Mouse (Mus musculus): ENCODE results near the gene Sprn. TPM values are rescaled to one million over a fixed set of nuclear protein-coding genes. Genes with fewer than 3 reads are reported as not detected.

The Sprn gene
- polyA plus RNA-seq, 2 experiments from 2014 or later: not detected

Other genes starting within 250 kb of the Sprn start
- 1 to 10 TPM; 3.7 to 6.1 TPM for gene Utf1, start 211.1 kb downstream of the Sprn start, polyA plus RNA-seq (2017; shearing (Covaris generic))
- 1 to 10 TPM in 1 of 2 experiments, under 1 TPM in 1; 0.46 to 1.6 TPM for gene 6430531B16Rik, start 176.1 kb downstream of the Sprn start, polyA plus RNA-seq (2017; shearing (Covaris generic))
- 10 to 100 TPM; 14.0 to 17.8 TPM for gene Adam8, start 162.3 kb downstream of the Sprn start, polyA plus RNA-seq (2017; shearing (Covaris generic))
- gene Zfp511, start 118.5 kb downstream of the Sprn start, polyA plus RNA-seq (2017; shearing (Covaris generic)): 10 to 100 TPM; 28.8 to 33.0 TPM
- 10 to 100 TPM; 29.2 to 52.0 TPM for gene Tubgcp2, start 118.2 kb downstream of the Sprn start, polyA plus RNA-seq (2017; shearing (Covaris generic))
- gene Msx3, start 105.8 kb downstream of the Sprn start, polyA plus RNA-seq (2017; shearing (Covaris generic)): under 1 TPM in 1 of 2 experiments, not detected in 1; 0.20 TPM
- not detected for gene Caly, start 72.3 kb downstream of the Sprn start, polyA plus RNA-seq (2017; shearing (Covaris generic))
- not detected for gene Prap1, start 61.5 kb downstream of the Sprn start, polyA plus RNA-seq (2017; shearing (Covaris generic))
- 1 to 10 TPM; 6.0 to 7.6 TPM for gene Fuom, start 52.4 kb downstream of the Sprn start, polyA plus RNA-seq (2017; shearing (Covaris generic))
- gene Paox, start 39.1 kb downstream of the Sprn start, polyA plus RNA-seq (2017; shearing (Covaris generic)): 1 to 10 TPM; 2.4 to 3.7 TPM
- 10 to 100 TPM; 69.1 to 90.2 TPM for gene Echs1, start 38.4 kb downstream of the Sprn start, polyA plus RNA-seq (2017; shearing (Covaris generic))
- 10 to 100 TPM; 28.7 to 33.1 TPM for gene Mtg1, start 17.3 kb downstream of the Sprn start, polyA plus RNA-seq (2017; shearing (Covaris generic))
- gene Olfr522, start 9.9 kb upstream of the Sprn start, polyA plus RNA-seq (2017; shearing (Covaris generic)): not detected
- not detected for gene Olfr523, start 18.3 kb upstream of the Sprn start, polyA plus RNA-seq (2017; shearing (Covaris generic))
- gene Olfr524, start 51.1 kb upstream of the Sprn start, polyA plus RNA-seq (2017; shearing (Covaris generic)): not detected
- not detected for gene Cd163l1, start 63.4 kb upstream of the Sprn start, polyA plus RNA-seq (2017; shearing (Covaris generic))
- under 1 TPM; 0.25 to 0.66 TPM for gene 5830411N06Rik, start 92.4 kb upstream of the Sprn start, polyA plus RNA-seq (2017; shearing (Covaris generic))
- under 1 TPM; 0.20 to 0.35 TPM for gene Olfr525, start 166.0 kb upstream of the Sprn start, polyA plus RNA-seq (2017; shearing (Covaris generic))
- not detected for gene Olfr527, start 179.1 kb upstream of the Sprn start, polyA plus RNA-seq (2017; shearing (Covaris generic))
- gene Olfr60, start 206.8 kb upstream of the Sprn start, polyA plus RNA-seq (2017; shearing (Covaris generic)): under 1 TPM; 0.37 to 0.63 TPM
- under 1 TPM in 1 of 2 experiments, not detected in 1; 0.31 TPM for gene Olfr530, start 221.5 kb upstream of the Sprn start, polyA plus RNA-seq (2017; shearing (Covaris generic))
- not detected for gene Olfr531, start 248.0 kb upstream of the Sprn start, polyA plus RNA-seq (2017; shearing (Covaris generic))

Measured in CD4-positive, CD25-positive, alpha-beta regulatory T cell, adult 4 months (primary cell).